Mouse (Mus musculus): Measurements from ENCODE around the gene Cnnm2. TPM values are rescaled to one million over a fixed set of nuclear protein-coding genes. Genes with fewer than 3 reads are reported as not detected.

Gene Cnnm2
- total RNA-seq, 2 experiments from 2014 or later, result 25.2 to 28.1 TPM

- DNase-seq (ENCODE audit: low spot score in 2 of 2), result no peak
Observed at GRCm38 (mm10) chr19:46915406-46916080, 154.1 kb downstream of the Cnnm2 start.

- DNase-seq (ENCODE audit: low spot score in 2 of 2), result no peak
Observed at GRCm38 (mm10) chr19:46920571-46920970, 159.2 kb downstream of the Cnnm2 start.

GRCm38 (mm10) chr19:46926357-46926756 is 165.0 kb downstream of the Cnnm2 start:
- no peak for DNase-seq (ENCODE audit: low spot score in 2 of 2)

- DNase-seq (ENCODE audit: low spot score in 2 of 2), result no peak
Observed at GRCm38 (mm10) chr19:46926951-46927350, 165.6 kb downstream of the Cnnm2 start.

- DNase-seq (ENCODE audit: low spot score in 2 of 2), result no peak
Observed at GRCm38 (mm10) chr19:46928136-46928535, 166.7 kb downstream of the Cnnm2 start.

GRCm38 (mm10) chr19:46929044-46929587 is 167.7 kb downstream of the Cnnm2 start:
- peak; percentile 32 to 51 for DNase-seq (ENCODE audit: low spot score in 2 of 2)

Other genes with a start within 250 kb of the Cnnm2 start
- 100 to 1,000 TPM; 133 to 138 TPM for gene Arl3, start 188.4 kb upstream of the Cnnm2 start, total RNA-seq (2021)
- gene Sfxn2, start 188.2 kb upstream of the Cnnm2 start, total RNA-seq (2021), result 1 to 10 TPM; 8.5 to 9.9 TPM
- gene Wbp1l, start 162.5 kb upstream of the Cnnm2 start, total RNA-seq (2021), result 10 to 100 TPM; 32.5 to 39.0 TPM
- gene Cyp17a1, start 88.4 kb upstream of the Cnnm2 start, total RNA-seq (2021), result not detected
- gene Borcs7, start 71.7 kb upstream of the Cnnm2 start, total RNA-seq (2021), result 10 to 100 TPM; 16.7 to 20.1 TPM
- 10 to 100 TPM; 13.4 to 16.7 TPM for gene As3mt, start 54.1 kb upstream of the Cnnm2 start, total RNA-seq (2021)

All from layer of hippocampus, postnatal 10 days (tissue).